Mouse (Mus musculus) forebrain, embryonic 16.5 days (tissue): ENCODE measurements around the gene Csf1. TPM values are rescaled to one million over a fixed set of nuclear protein-coding genes. Genes with fewer than 3 reads are reported as not detected.

Source experiments
- ATAC-seq: fragments of 200-750 bp; cut with Nextera tagmentation; 2 replicates; pipeline ENCODE4 v1.8.0; 2017; ENCODE audit warnings: mild to moderate bottlenecking, moderate library complexity
- H3K27ac ChIP-seq: fragments of 300-500 bp; sonication (generic); 2 replicates; pipeline ENCODE4 v1.5.1; 2014; ENCODE audit warnings: low read length, control low read depth
- H3K27me3 ChIP-seq: fragments of 300-500 bp; sonication (generic); replicated peaks from 2 replicates; pipeline ENCODE4 v1.6.1; 2014; ENCODE audit warnings: low read length; ENCODE audit not compliant: control insufficient read depth, insufficient read depth
- H3K36me3 ChIP-seq: fragments of 300-500 bp; sonication (generic); 2 replicates; pipeline ENCODE4 v1.6.1; 2014; ENCODE audit not compliant: control insufficient read depth, insufficient read depth
- H3K4me1 ChIP-seq: fragments of 300-500 bp; sonication (generic); replicated peaks from 2 replicates; pipeline ENCODE4 v1.6.1; 2014; ENCODE audit warnings: low read length; ENCODE audit not compliant: control insufficient read depth, insufficient read depth
- H3K4me2 ChIP-seq: fragments of 300-500 bp; sonication (generic); 2 replicates; pipeline ENCODE4 v1.6.1; 2014; ENCODE audit warnings: mild to moderate bottlenecking, low read length, control low read depth
- H3K4me3 ChIP-seq: fragments of 300-500 bp; sonication (generic); replicated peaks from 2 replicates; pipeline ENCODE4 v1.5.1; 2014; ENCODE audit warnings: mild to moderate bottlenecking, low read length, control low read depth
- H3K9ac ChIP-seq: fragments of 300-500 bp; sonication (generic); replicated peaks from 2 replicates; pipeline ENCODE4 v1.6.1; 2014; ENCODE audit warnings: low read depth, low read length, control low read depth
- H3K9me3 ChIP-seq: fragments of 300-500 bp; sonication (generic); 2 replicates; pipeline ENCODE4 v1.6.1; 2016; ENCODE audit warnings: low read length; ENCODE audit not compliant: control insufficient read depth
- WGBS: fragments of 180-500 bp; shearing (Covaris S2); extraction: QIAGEN DNeasy Blood & Tissue Kit; methylation state at CpG from one replicate; pipeline ENCODE4 v1.1.7; 2014; 5-methylcytosine and 5-hydroxymethylcytosine counted together
- polyA plus RNA-seq: library from polyadenylated mRNA; unstranded; fragments of >200 nt; fragmentation: Nextera tagmentation; extraction: Ambion mirVana; gene quantifications from 2 replicates; pipeline ENCODE4 v1.2.1, GENCODE M21; 2015

The Csf1 gene
- polyA plus RNA-seq, 1 experiment from 2014 or later: 7.3 TPM

GRCm38 (mm10) chr3:107794890-107795289, 34.6 kb upstream of the Csf1 start:
- H3K36me3 ChIP-seq: no peaks in the 10 kb centered on the region
- WGBS: 89% methylated on average over 3 of the region's 3 CpGs
- H3K9ac ChIP-seq: no peak overlapping the region
- peaks cover 14% of the 10 kb centered on the region for H3K4me1 ChIP-seq
- no peak for ATAC-seq
- no peaks in the 10 kb centered on the region for H3K9me3 ChIP-seq
- H3K27ac ChIP-seq: no peak overlapping the region
- no peak overlapping the region for H3K4me2 ChIP-seq
- H3K4me3 ChIP-seq: no peak overlapping the region
- no peaks in the 10 kb centered on the region for H3K27me3 ChIP-seq

DNA sequence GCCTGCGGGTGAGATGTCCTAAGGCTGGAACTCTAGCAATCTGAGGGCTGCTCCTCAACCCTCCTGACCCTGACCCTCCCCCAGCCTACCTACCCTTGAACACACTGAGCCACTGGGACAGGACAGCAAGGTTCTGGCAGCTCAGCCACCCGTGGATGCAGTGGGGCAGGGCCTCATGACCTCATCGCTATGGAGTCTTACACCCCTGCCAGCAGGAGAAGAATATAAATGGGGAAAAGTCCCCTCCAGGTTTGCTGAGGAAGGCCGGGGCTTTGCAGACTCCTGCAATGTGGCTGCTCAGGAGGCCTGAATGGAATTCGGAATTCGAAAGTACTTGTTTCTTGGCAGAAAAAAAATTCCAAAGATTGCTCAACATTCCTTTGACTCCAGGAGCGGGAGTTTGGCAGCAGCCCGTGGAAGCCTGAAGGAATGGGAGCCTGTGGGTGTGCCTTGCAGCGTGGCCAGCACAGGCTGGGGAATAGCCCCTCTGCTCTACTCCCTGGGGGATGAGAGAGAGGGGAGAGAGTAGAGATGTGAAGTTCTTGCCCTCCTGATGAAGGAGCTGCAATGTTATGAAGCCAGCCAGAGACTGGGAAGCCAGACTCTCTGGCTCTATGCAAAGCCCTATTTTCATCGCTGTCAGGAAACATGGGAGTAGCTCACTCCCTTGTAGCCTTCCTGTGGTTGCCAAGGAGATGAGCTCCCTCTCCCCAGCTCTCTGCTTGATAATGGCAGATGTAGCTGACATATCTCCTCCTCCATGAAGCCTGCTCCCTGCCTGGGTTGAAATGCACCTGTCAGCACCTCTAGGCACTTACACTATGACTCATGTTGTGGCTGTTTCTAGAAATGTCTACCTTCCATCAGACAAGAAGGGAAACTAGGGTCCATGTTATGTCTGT, 33.3 kb upstream of the Csf1 start:
- Histone ChIP-seq H3K36me3 (no peaks in the 10 kb centered on the region), H3K4me3 (no peak overlapping the region), H3K27ac (peak overlapping the region; percentile 78), H3K9me3 (no peaks in the 10 kb centered on the region), H3K4me2 (peak overlapping the region; percentile 13), H3K4me1 (peaks cover 14% of the 10 kb centered on the region), H3K27me3 (no peaks in the 10 kb centered on the region), H3K9ac (peak overlapping the region; percentile 15; the same call in 1 of the 2 replicates)
- peak; percentile 85 for ATAC-seq
- 13% methylated on average over 10 of the region's 10 CpGs for whole genome bisulfite sequencing

- H3K4me2 ChIP-seq: no peak overlapping the region
- no peaks in the 10 kb centered on the region for H3K27me3 ChIP-seq
- no peaks in the 10 kb centered on the region for H3K36me3 ChIP-seq
- peak overlapping the region; percentile 78; the same call in 1 of the 2 replicates for H3K27ac ChIP-seq
- no peak overlapping the region for H3K9ac ChIP-seq
- H3K4me1 ChIP-seq: peaks cover 14% of the 10 kb centered on the region
- no peaks in the 10 kb centered on the region for H3K9me3 ChIP-seq
- WGBS: 88% methylated on average over 5 of the region's 5 CpGs
- no peak overlapping the region for H3K4me3 ChIP-seq
- no peak for ATAC-seq
Observed at GRCm38 (mm10) chr3:107792736-107793135, 32.5 kb upstream of the Csf1 start.

DNA sequence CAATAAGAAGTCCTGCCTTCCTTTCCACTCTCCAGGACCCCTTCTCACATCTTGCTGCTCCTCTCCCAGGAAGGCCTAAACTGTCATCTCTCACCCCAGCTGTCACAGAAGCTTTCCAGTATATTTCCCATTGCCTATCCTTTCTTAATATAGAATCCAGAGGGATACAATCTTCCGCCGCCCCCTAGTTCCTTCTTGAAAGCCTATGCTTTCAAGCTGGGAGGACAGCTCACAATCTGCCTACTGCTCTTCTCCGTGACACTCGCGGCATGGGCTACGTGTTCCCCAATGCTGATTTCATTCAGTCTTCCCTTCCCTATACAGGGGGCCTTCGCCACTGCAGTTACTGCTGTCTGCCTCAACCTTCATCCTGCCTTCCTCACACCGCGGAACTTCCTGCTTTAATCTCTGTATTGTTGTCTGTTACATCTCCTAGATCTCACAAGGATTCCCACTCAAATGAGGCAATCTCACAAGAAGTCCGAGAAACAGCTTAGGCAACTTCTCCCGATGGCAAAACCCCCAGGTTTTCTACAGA, 30.6 kb upstream of the Csf1 start:
- no peak for ATAC-seq
- Histone ChIP-seq H3K36me3 (no peaks in the 10 kb centered on the region), H3K9ac (no peak overlapping the region), H3K27ac (no peak overlapping the region), H3K27me3 (no peaks in the 10 kb centered on the region), H3K4me2 (no peak overlapping the region), H3K4me1 (peaks cover 20% of the 10 kb centered on the region), H3K9me3 (no peaks in the 10 kb centered on the region), H3K4me3 (no peak overlapping the region)
- 88% methylated on average over 11 of the region's 11 CpGs for WGBS

DNA sequence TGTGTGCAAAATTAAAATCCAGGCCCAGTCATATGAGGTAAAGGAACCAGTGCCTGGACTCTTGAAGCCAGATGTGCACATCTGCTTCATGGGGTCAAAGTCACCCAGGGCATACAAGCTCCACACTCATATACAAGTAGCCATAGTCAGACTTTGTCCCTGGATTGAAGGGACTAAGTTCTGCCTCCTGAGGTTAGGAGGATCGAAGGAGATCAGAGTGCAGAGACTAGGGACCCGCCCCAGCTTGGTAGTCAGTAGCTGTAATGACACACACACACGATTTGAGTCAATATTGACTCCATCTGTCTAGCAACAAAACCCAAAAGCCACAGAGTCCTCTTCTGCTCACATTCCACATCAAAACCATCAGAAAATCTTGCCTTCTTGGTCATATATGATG, 30.0 kb upstream of the Csf1 start:
- Histone ChIP-seq H3K4me1 (peaks cover 20% of the 10 kb centered on the region), H3K9me3 (no peaks in the 10 kb centered on the region), H3K27ac (no peak overlapping the region), H3K9ac (no peak overlapping the region), H3K27me3 (no peaks in the 10 kb centered on the region), H3K4me2 (no peak overlapping the region), H3K4me3 (no peak overlapping the region), H3K36me3 (no peaks in the 10 kb centered on the region)
- WGBS: 86% methylated on average over 3 of the region's 3 CpGs
- ATAC-seq: no peak

DNA sequence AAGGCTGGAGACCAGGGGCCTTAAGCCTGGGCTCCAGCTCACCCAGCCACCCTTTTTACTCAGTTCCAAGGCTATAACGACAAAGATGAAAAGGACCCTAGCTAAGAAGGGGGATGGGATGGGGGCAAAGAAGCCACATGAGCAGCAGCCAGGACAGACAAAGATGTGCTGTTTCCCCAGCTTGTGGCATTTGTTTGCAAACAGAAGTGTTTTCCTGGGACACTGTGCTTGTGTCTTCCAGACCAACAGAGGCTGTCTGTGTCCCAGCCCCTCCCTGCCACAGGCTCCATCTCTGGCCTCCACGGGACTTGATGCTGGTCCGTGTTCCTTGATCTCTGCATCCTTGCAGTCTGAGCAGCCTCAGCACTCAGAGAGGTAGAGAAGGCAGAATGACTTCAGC, 28.6 kb upstream of the Csf1 start:
- ATAC-seq: no peak
- Histone ChIP-seq H3K27ac (no peak overlapping the region), H3K4me2 (no peak overlapping the region), H3K4me3 (no peak overlapping the region), H3K9ac (no peak overlapping the region), H3K9me3 (no peaks in the 10 kb centered on the region), H3K27me3 (no peaks in the 10 kb centered on the region), H3K36me3 (no peaks in the 10 kb centered on the region), H3K4me1 (peaks cover 17% of the 10 kb centered on the region)
- WGBS: 48% methylated on average over 3 of the region's 3 CpGs

GRCm38 (mm10) chr3:107787613-107788501, 27.6 kb upstream of the Csf1 start:
- WGBS: 59% methylated on average over 15 of the region's 15 CpGs

DNA sequence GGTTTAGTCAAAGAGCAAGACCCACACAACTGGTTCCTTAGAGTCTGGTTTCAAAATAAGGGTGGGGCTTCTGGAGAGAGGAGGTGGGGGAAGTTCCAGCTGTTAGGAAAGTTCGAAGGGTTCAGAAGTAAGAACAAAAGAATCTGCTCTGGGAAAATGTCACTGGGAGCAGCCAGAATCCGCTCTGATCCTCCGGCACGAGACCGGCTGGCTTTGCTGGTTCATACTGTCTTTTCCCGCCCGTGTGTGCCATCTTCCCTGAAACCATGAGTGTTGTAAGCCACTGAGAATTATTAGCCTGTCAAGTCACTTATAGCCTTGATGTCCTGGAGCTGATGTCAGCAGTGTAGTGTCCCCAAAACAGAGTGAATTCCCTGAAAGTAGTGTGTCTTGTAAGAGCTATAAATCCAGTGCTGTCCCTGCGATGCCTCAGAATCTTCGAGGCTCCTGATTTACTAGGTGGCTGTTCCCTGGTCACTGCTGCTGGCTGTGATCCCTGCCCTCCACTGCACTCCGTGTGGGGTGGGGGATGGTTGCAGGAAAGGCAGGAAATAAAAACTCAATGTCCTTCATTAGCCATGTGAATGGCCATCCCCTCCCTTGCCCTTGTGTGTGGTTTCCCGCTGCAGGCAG, 26.8 kb upstream of the Csf1 start:
- Histone ChIP-seq H3K9me3 (no peaks in the 10 kb centered on the region), H3K27ac (no peak overlapping the region), H3K9ac (no peak overlapping the region), H3K4me3 (no peak overlapping the region), H3K4me2 (no peak overlapping the region), H3K36me3 (no peaks in the 10 kb centered on the region), H3K27me3 (no peaks in the 10 kb centered on the region), H3K4me1 (peaks cover 6% of the 10 kb centered on the region)
- no peak for ATAC-seq
- WGBS: 39% methylated on average over 11 of the region's 11 CpGs

More at GRCm38 (mm10) chr3:107787613-107788501, 27.6 kb upstream of the Csf1 start:
- H3K9me3 ChIP-seq: no peaks in the 10 kb centered on the region
- ATAC-seq: no peak
- no peak overlapping the region for H3K4me3 ChIP-seq
- no peaks in the 10 kb centered on the region for H3K36me3 ChIP-seq
- no peak overlapping the region for H3K4me2 ChIP-seq
- no peak overlapping the region for H3K27ac ChIP-seq
- no peaks in the 10 kb centered on the region for H3K27me3 ChIP-seq
- no peak overlapping the region for H3K9ac ChIP-seq
- peaks cover 7% of the 10 kb centered on the region for H3K4me1 ChIP-seq

GRCm38 (mm10) chr3:107786344-107786743, 26.1 kb upstream of the Csf1 start:
- Histone ChIP-seq H3K4me2 (no peak overlapping the region), H3K9me3 (no peaks in the 10 kb centered on the region), H3K4me3 (no peak overlapping the region), H3K27me3 (no peaks in the 10 kb centered on the region), H3K27ac (no peak overlapping the region), H3K36me3 (no peaks in the 10 kb centered on the region), H3K4me1 (peaks cover 6% of the 10 kb centered on the region), H3K9ac (no peak overlapping the region)
- no peak for ATAC-seq
- 92% methylated on average over 1 of the region's 1 CpGs for WGBS
